Comparison of ENCODE assay signal across 46 mouse cellular contexts in genomic region chr16:43672697-43673096, GRCm38 (mm10). TPM values are rescaled to one million over a fixed set of nuclear protein-coding genes. Genes with fewer than 3 reads are reported as not detected.
"Had no signal": no experiment of that assay in that cellular context is flagged by ENCODE, and none has a peak within 500 bp of the region (broad histone marks: within the 10 kb centered on the region; RNA-seq: fewer than 3 reads in every experiment).

No protein-coding gene starts in this region.

- DNase-seq: left cerebral cortex, postnatal 4 days; liver; liver, embryonic 13.5 days; liver, postnatal 0 days; lung, adult 18-20 months; lung, adult 2 months; lung, embryonic 14.5 days; lung, postnatal 10 days; lung, postnatal 14 days; lung, postnatal 36 days; lung, postnatal 4 days; midbrain, embryonic 14.5 days had no signal

- H3K9me3 ChIP-seq: limb, embryonic 10.5 days; limb, embryonic 12.5 days; limb, embryonic 13.5 days; limb, embryonic 15.5 days; liver, embryonic 12.5 days; liver, embryonic 13.5 days; liver, embryonic 15.5 days; lung, embryonic 15.5 days; midbrain, embryonic 10.5 days; midbrain, embryonic 13.5 days; midbrain, embryonic 15.5 days had no signal

- H3K9ac ChIP-seq: limb, embryonic 12.5 days; limb, embryonic 13.5 days; limb, embryonic 15.5 days; liver, embryonic 12.5 days; liver, embryonic 13.5 days; liver, embryonic 14.5 days; liver, embryonic 15.5 days; liver, postnatal 0 days; lung, embryonic 14.5 days; lung, embryonic 15.5 days; midbrain, embryonic 12.5 days; midbrain, embryonic 13.5 days; midbrain, embryonic 15.5 days had no signal

- H3K4me3 ChIP-seq: left cerebral cortex, adult 2 months; limb, embryonic 10.5 days; limb, embryonic 12.5 days; limb, embryonic 13.5 days; limb, embryonic 15.5 days; liver, embryonic 12.5 days; liver, embryonic 13.5 days; liver, embryonic 15.5 days; lung, embryonic 15.5 days; megakaryocyte, embryonic 14.5 days; midbrain, embryonic 10.5 days; midbrain, embryonic 12.5 days; midbrain, embryonic 13.5 days; midbrain, embryonic 15.5 days; myocyte had no signal

- H3K4me1 ChIP-seq: limb, embryonic 10.5 days; limb, embryonic 12.5 days; limb, embryonic 13.5 days; limb, embryonic 15.5 days; liver, embryonic 12.5 days; liver, embryonic 13.5 days; liver, embryonic 15.5 days; lung, embryonic 15.5 days; megakaryocyte, embryonic 14.5 days; midbrain, embryonic 10.5 days; midbrain, embryonic 12.5 days; midbrain, embryonic 13.5 days; midbrain, embryonic 15.5 days had no signal

- H3K27me3 ChIP-seq: limb, embryonic 15.5 days; liver, embryonic 12.5 days; liver, embryonic 13.5 days; liver, embryonic 15.5 days; lung, embryonic 15.5 days; megakaryocyte, embryonic 14.5 days; midbrain, embryonic 12.5 days; midbrain, embryonic 13.5 days; midbrain, embryonic 15.5 days had no signal

- ATAC-seq: liver, embryonic 12.5 days; liver, postnatal 0 days; lung, postnatal 0 days; midbrain, embryonic 13.5 days; midbrain, embryonic 15.5 days; midbrain, embryonic 16.5 days had no signal

- H3K27ac ChIP-seq: left cerebral cortex, adult 2 months; limb, embryonic 10.5 days; limb, embryonic 12.5 days; limb, embryonic 13.5 days; limb, embryonic 15.5 days; liver, embryonic 12.5 days; liver, embryonic 13.5 days; liver, embryonic 14.5 days; liver, embryonic 15.5 days; lung, embryonic 15.5 days; macrophage; midbrain, embryonic 10.5 days; midbrain, embryonic 12.5 days; midbrain, embryonic 13.5 days; midbrain, embryonic 15.5 days had no signal

- H3K36me3 ChIP-seq: limb, embryonic 10.5 days; limb, embryonic 12.5 days; limb, embryonic 13.5 days; limb, embryonic 15.5 days; liver, embryonic 12.5 days; liver, embryonic 13.5 days; liver, embryonic 15.5 days; lung, embryonic 15.5 days; midbrain, embryonic 10.5 days; midbrain, embryonic 12.5 days; midbrain, embryonic 13.5 days; midbrain, embryonic 15.5 days had no signal

- H3K4me2 ChIP-seq: limb, embryonic 12.5 days; limb, embryonic 13.5 days; limb, embryonic 15.5 days; liver, embryonic 11.5 days; liver, embryonic 12.5 days; liver, embryonic 13.5 days; liver, embryonic 15.5 days; lung, embryonic 14.5 days; lung, embryonic 15.5 days; midbrain, embryonic 11.5 days; midbrain, embryonic 12.5 days; midbrain, embryonic 13.5 days; midbrain, embryonic 15.5 days had no signal

RNA-seq across cellular contexts. Expression of gene Tigit, which starts 8.8 kb away (rescaled TPM):
- total RNA-seq: left cerebral cortex, adult 18-20 months; left cerebral cortex, adult 2 months; left cerebral cortex, adult 8-10 months; left cerebral cortex, postnatal 10 days; left cerebral cortex, postnatal 14 days; left cerebral cortex, postnatal 25 days; left cerebral cortex, postnatal 36 days; left cerebral cortex, postnatal 4 days; liver, adult 2 months; megakaryocyte progenitor cell, adult 5-6 weeks; megakaryocyte-erythroid progenitor cell, adult 5-6 weeks; midbrain, postnatal 0 days had no signal
- polyA plus RNA-seq: limb, embryonic 10.5 days; limb, embryonic 11.5 days; limb, embryonic 12.5 days; limb, embryonic 13.5 days; limb, embryonic 14.5 days; limb, embryonic 15.5 days; liver, embryonic 11.5 days; liver, embryonic 12.5 days; liver, embryonic 13.5 days; liver, embryonic 14.5 days; liver, embryonic 15.5 days; liver, embryonic 16.5 days; lung, embryonic 14.5 days; lung, embryonic 16.5 days; lung, postnatal 0 days; macrophage; midbrain, embryonic 10.5 days; midbrain, embryonic 11.5 days; midbrain, embryonic 13.5 days; midbrain, embryonic 14.5 days; midbrain, embryonic 15.5 days; midbrain, embryonic 16.5 days had no signal
